Mouse (Mus musculus) olfactory bulb, adult 2 months (tissue): ENCODE measurements around the gene Hmgb2.

Source experiments
- CTCF ChIP-seq: fragments of 200-500 bp; IDR thresholded peaks from 2 replicates; pipeline ENCODE4 v1.5.1; 2012; ENCODE audit warnings: low read depth, mild to moderate bottlenecking, low read length, moderate library complexity; ENCODE audit not compliant: insufficient read depth
- POLR2A ChIP-seq: fragments of 200-500 bp; IDR thresholded peaks from 2 replicates; pipeline ENCODE4 v1.6.1; 2012; ENCODE audit warnings: mild to moderate bottlenecking, low read depth, low read length, moderate library complexity; ENCODE audit not compliant: insufficient read depth

DNA sequence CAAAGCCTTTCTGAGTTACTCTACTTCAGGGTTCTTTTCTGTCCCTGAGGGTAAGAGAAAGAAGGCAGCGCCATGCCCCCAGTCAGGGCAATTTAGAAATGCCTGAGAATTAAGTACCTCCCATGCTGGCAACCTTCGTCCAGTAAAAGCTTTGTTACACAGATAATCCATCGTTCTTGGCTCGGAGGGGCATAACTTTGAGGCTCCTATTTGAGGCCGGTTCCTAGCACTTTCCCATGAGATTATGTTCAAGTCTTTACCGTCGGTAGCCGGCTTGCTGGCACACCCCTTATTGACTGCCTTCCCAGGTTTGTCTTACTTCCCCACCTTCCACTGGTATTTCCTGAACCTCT lies 13.2 kb upstream of the Hmgb2 start:
- TF ChIP-seq CTCF (no peak), POLR2A (no peak)
